Mouse (Mus musculus): ENCODE measurements around the gene Cdh11.

- no peak for TF ChIP-seq CTCF (IDR thresholded peaks at IDR 0.05; ENCODE audit: low read depth)
- TF ChIP-seq EP300 (IDR thresholded peaks at IDR 0.05; ENCODE audit: low read depth) = no peak
Observed at GRCm38 (mm10) chr8:102738395-102738794, 47.0 kb downstream of the Cdh11 start.

All from heart, postnatal 0 days (tissue).